Mouse (Mus musculus) spleen, adult 2 months (tissue): ENCODE data around the gene Eif3l. TPM values are rescaled to one million over a fixed set of nuclear protein-coding genes. Genes with fewer than 3 reads are reported as not detected.

ENCODE experiments used
- DNase-seq, 2 experiments: peaks; one replicate each; pipeline versions ENCODE4 v3.0.0 to v3.0.0-alpha.2; 2012 to 2021; ENCODE audit warnings: low spot score in 2 of 2, low read depth in 1 of 2
- H3K27ac ChIP-seq: fragments of 200-500 bp; 2 replicates; pipeline ENCODE4 v1.5.1; 2012; ENCODE audit warnings: low read length, inconsistent platforms; ENCODE audit not compliant: insufficient read depth
- H3K27me3 ChIP-seq: fragments of 200-500 bp; 2 replicates; pipeline ENCODE4 v1.6.1; 2012; ENCODE audit warnings: mild to moderate bottlenecking, moderate library complexity, low read length, inconsistent platforms; ENCODE audit not compliant: control insufficient read depth, insufficient read depth
- H3K36me3 ChIP-seq: fragments of 200-500 bp; 2 replicates; pipeline ENCODE4 v1.6.1; 2012; ENCODE audit warnings: mild to moderate bottlenecking, low read length, inconsistent platforms; ENCODE audit not compliant: control insufficient read depth, insufficient read depth
- H3K4me1 ChIP-seq: fragments of 200-500 bp; 2 replicates; pipeline ENCODE4 v1.6.1; 2011; ENCODE audit warnings: inconsistent platforms; ENCODE audit not compliant: control insufficient read depth, insufficient read depth, insufficient read length
- H3K4me3 ChIP-seq: fragments of 200-500 bp; 2 replicates; pipeline ENCODE4 v1.5.1; 2011; ENCODE audit warnings: mild to moderate bottlenecking, inconsistent platforms; ENCODE audit not compliant: insufficient read depth, insufficient read length; ENCODE audit errors: extremely low read depth
- CTCF ChIP-seq: fragments of 200-500 bp; IDR thresholded peaks from 2 replicates; pipeline ENCODE4 v1.5.1; 2011; ENCODE audit warnings: mild to moderate bottlenecking, inconsistent platforms; ENCODE audit not compliant: insufficient read depth, insufficient read length, insufficient replicate concordance; ENCODE audit errors: extremely low read depth
- POLR2A ChIP-seq: fragments of 200-500 bp; IDR thresholded peaks from 2 replicates; pipeline ENCODE4 v1.6.1; 2011; ENCODE audit warnings: low read depth, low read length, inconsistent platforms
- WGBS: fragments of 180-500 bp; shearing (Covaris S2); methylation state at CpG from one replicate; pipeline ENCODE4 v1.1.7; 2018; 5-methylcytosine and 5-hydroxymethylcytosine counted together
- polyA plus RNA-seq: library from polyadenylated mRNA; depleted of rRNA; stranded (reverse); fragments of >200 nt; gene quantifications from 2 replicates; pipeline ENCODE4 v1.2.3, GENCODE M21; 2012; rRNA removed

The Eif3l gene
- polyA plus RNA-seq: 85.7 and 97.2 TPM in 2 replicates

- peak within 1 kb of the TSS; percentile 62 for H3K27ac ChIP-seq
- H3K4me3 ChIP-seq: peak within 1 kb of the TSS; percentile 77
- H3K27me3 ChIP-seq: no peaks in the 10 kb centered on the region
- TF ChIP-seq CTCF (no peak), POLR2A (peak; percentile 7; the same call in 1 of the 2 replicates)
- peaks cover 30% of the 10 kb centered on the region for H3K36me3 ChIP-seq
- H3K4me1 ChIP-seq: peaks cover 2% of the 10 kb centered on the region; the same call in 1 of the 2 replicates
- WGBS: under 1% methylated on average over 49 of the region's 49 CpGs
- peak; percentile 59 to 86 for DNase-seq
Observed at GRCm38 (mm10) chr15:79074913-79075532, at the start of gene Eif3l. Gene Eif3l (plus strand): TSS chr15:79075179.

GRCm38 (mm10) chr15:79025687-79026308 lies 49.2 kb upstream of the Eif3l start:
- Histone ChIP-seq H3K4me1 (peaks cover 2% of the 10 kb centered on the region; the same call in 1 of the 2 replicates), H3K36me3 (no peaks in the 10 kb centered on the region), H3K27me3 (peaks cover 17% of the 10 kb centered on the region), H3K4me3 (no peak overlapping the region), H3K27ac (no peak overlapping the region)
- no peak for DNase-seq
- no peak for TF ChIP-seq CTCF
- no peak for TF ChIP-seq POLR2A
- 46% methylated on average over 18 of the region's 18 CpGs for WGBS

DNA sequence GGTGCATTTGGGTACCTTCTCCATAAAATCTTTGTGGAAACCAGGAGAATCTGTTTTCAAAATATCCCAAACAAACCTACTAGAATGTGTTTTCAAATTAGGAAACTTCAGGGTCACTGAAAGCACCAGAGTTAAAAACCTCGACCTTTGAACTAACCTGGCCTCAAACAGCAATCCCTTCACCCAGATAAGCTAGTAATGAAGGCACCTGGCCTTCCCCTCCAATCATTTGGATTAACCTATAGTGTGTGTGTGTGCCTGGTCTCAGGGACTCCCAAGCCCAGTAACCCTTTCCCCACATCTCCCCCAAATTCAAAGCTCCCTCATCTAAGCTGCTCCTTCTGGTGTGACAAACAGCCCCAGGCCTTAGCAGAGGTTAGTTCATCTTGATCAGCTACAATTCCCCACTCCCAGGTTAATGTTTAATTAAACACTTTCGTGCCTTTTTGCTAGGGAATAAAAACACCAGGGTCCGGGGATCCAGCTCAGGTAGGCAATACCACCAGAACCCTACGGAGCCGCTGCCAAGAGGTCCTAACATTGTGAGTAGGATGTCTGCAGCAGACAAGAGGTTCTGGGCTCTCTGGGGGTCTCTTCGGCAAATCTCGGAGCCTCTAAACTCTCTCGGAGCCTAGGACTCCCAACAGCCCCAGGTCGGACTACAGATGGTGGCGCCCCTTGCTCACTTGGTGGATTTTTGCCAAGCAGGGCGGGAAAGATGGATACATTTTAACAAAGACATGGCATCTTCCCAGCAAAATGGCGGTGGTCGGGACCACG lies 48.3 kb upstream of the Eif3l start:
- DNase-seq: no peak

GRCm38 (mm10) chr15:79027291-79028205 lies 47.4 kb upstream of the Eif3l start:
- Histone ChIP-seq H3K27ac (peak overlapping the region; percentile 51), H3K36me3 (no peaks in the 10 kb centered on the region), H3K27me3 (peaks cover 17% of the 10 kb centered on the region), H3K4me3 (peak overlapping the region; percentile 80), H3K4me1 (peaks cover 2% of the 10 kb centered on the region; the same call in 1 of the 2 replicates)
- WGBS: 15% methylated on average over 42 of the region's 46 CpGs
- DNase-seq: no peak
- TF ChIP-seq POLR2A (no peak), CTCF (no peak)

More for the DNA sequence above, 48.3 kb upstream of the Eif3l start:
- TF ChIP-seq CTCF (no peak), POLR2A (no peak)
- Histone ChIP-seq H3K27ac (no peak overlapping the region), H3K36me3 (no peaks in the 10 kb centered on the region), H3K4me3 (no peak overlapping the region), H3K4me1 (peaks cover 2% of the 10 kb centered on the region; the same call in 1 of the 2 replicates), H3K27me3 (peaks cover 17% of the 10 kb centered on the region)
- 91% methylated on average over 14 of the region's 14 CpGs for WGBS

DNA sequence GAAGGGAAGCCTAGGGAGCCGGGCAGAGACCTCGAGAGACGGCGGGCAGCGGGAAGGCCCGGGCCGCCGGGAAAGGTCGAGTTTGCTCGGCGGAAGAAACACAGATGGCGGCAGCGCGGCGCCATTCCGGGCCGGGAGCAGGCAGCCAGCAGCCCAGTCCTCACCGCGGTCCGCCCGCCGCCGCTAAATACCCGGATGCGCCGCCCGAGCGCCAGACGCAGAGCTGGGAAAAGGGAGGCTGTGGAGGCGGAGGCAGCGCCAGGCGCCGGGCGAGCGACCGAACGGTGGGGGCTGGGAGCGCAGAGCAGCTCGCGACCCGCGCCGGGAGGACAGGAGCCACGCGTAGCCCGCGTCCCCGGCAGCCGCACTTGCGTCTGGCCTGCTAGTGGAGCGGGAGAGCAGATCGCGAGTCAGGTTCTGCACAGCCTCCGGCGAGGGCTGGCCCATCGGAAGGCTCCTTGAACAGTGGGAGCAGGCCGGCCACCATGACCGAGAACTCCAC lies 46.7 kb upstream of the Eif3l start, which contains the start of gene H1f0:
H1f0 (plus strand) TSS at position 214 of the 502 bp plus-strand sequence.
- TF ChIP-seq POLR2A: no peak
- no peak for TF ChIP-seq CTCF
- Histone ChIP-seq H3K27ac (peak within 1 kb of the TSS; percentile 82), H3K36me3 (no peaks in the 10 kb centered on the region), H3K4me3 (peak within 1 kb of the TSS; percentile 80), H3K4me1 (peaks cover 2% of the 10 kb centered on the region; the same call in 1 of the 2 replicates), H3K27me3 (peaks cover 17% of the 10 kb centered on the region)
- DNase-seq: peak in 1 of 2 experiments; percentile 55
- 1% methylated on average over 58 of the region's 58 CpGs for WGBS

- TF ChIP-seq CTCF (no peak), POLR2A (no peak)
- Histone ChIP-seq H3K4me1 (peaks cover 2% of the 10 kb centered on the region; the same call in 1 of the 2 replicates), H3K27me3 (peaks cover 17% of the 10 kb centered on the region), H3K36me3 (no peaks in the 10 kb centered on the region), H3K27ac (peak overlapping the region; percentile 82), H3K4me3 (peak overlapping the region; percentile 80; the same call in 1 of the 2 replicates)
- no peak for DNase-seq
- WGBS: 37% methylated on average over 16 of the region's 16 CpGs
Observed at GRCm38 (mm10) chr15:79028823-79029484, 46.0 kb upstream of the Eif3l start.
